Mouse (Mus musculus): ENCODE results near the gene Btg1-ps1.
"Not testable (repeated sequence)": the region's sequence is repeated elsewhere in the genome, so short reads cannot be mapped to it uniquely, and the experiment has no call there.

Gene Btg1-ps1

GRCm38 (mm10) chrX:38018597-38018996 lies at the start of gene Btg1-ps1:
Gene Btg1-ps1, minus strand, starts transcription at chrX:38018815.
- in situ Hi-C loops (cut with MboI; ENCODE audit: low pct_unique_long_range_greater_than_20kb in 1 of 2, low sequenced_read_pairs in 2 of 2, unreplicated experiment in 1 of 2): not testable (repeated sequence)

DNA sequence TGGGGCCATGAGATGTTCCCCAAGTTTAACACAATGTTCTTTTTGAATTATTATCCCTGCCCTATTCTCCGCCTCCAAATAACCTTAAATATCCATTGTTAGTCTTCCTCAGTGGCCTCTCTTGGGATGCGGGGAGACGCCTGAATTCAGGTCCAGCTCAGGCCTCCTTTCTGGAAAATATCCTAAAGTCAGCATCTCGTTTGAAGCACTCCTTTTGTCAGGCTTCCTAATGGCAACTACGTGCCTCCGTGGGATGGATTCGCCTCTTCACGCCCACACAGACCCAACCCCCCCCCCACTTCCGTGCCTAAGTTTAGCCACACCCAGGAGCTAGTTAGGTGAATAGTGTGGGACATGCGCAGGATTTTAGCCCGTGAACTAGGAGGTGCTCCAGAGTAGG lies 47.6 kb upstream of the Btg1-ps1 start, which contains the start of gene Rhox10:
TSS of gene Rhox10 (plus strand) at position 301 of the 400 bp plus-strand sequence.
- in situ Hi-C loops (cut with MboI; ENCODE audit: low pct_unique_long_range_greater_than_20kb in 1 of 2, low sequenced_read_pairs in 2 of 2, unreplicated experiment in 1 of 2): no loop called here

DNA sequence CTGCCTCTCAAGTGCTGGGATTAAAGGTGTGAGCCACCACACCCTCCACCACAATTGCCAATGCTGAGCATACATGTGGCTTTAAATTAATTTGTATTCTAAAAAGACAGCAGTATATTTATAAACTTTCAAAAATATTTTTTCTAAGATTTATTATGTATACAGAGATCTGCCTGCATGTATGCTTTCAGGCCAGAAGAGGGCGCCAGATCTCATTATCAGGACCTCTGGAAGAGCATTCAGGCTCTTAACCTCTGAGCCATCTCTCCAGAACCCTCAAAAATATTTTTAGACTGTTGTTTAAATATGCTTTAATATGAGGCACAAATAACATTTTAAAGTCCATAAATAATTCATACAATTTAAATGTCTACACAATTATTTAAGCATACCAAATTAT lies 42.9 kb upstream of the Btg1-ps1 start:
- in situ Hi-C loops (cut with MboI; ENCODE audit: low pct_unique_long_range_greater_than_20kb in 1 of 2, low sequenced_read_pairs in 2 of 2, unreplicated experiment in 1 of 2): no loop called here

DNA sequence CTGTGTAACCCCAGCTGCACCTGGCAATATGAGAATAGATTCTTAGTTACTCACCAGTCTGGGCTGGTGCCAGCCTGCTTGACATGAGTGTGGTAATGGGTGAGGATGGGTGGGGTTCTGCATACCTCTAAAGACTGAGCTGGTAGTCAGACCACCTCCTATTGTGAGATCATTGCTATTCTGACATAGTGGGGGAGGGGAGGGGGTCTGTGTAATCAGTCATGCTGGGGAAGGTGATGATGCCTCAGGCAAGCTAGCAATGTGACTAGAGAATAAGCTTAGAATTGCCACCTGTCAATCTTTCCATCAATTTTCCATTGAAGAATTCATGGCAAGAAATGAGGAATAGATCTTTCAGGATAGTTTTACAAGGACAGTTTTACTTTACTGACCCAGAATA lies 24.4 kb upstream of the Btg1-ps1 start, which contains the start of gene Btg1-ps2:
TSS of gene Btg1-ps2 (minus strand) at position 101 of the 400 bp plus-strand sequence.
- in situ Hi-C loops (cut with MboI; ENCODE audit: low pct_unique_long_range_greater_than_20kb in 1 of 2, low sequenced_read_pairs in 2 of 2, unreplicated experiment in 1 of 2): not testable (repeated sequence)

DNA sequence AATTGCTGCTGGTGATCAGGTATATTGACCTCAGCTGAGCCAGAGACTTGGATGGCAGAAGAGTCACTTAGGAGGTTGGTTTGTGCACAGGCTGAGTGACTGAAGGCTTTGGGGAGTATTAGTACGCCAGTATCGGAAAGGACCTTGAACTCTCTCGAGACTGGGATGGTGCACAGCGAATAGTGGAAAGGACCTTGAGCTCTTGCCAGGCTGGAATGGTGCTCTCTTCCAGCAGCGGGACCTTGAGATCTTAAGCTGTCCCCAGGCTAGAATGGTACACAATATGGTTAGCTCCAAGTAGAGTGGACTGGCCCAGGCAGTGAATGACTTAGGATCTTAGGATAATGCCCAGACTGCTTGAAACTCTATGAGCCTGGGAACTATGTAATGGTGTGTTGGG lies 21.1 kb upstream of the Btg1-ps1 start:
- in situ Hi-C loops (cut with MboI; ENCODE audit: low pct_unique_long_range_greater_than_20kb in 1 of 2, low sequenced_read_pairs in 2 of 2, unreplicated experiment in 1 of 2): no loop called here

- in situ Hi-C loops (cut with MboI; ENCODE audit: low pct_unique_long_range_greater_than_20kb in 1 of 2, low sequenced_read_pairs in 2 of 2, unreplicated experiment in 1 of 2): no loop called here
Observed at GRCm38 (mm10) chrX:38033841-38034240, 15.2 kb upstream of the Btg1-ps1 start.

- in situ Hi-C loops (cut with MboI; ENCODE audit: low pct_unique_long_range_greater_than_20kb in 1 of 2, low sequenced_read_pairs in 2 of 2, unreplicated experiment in 1 of 2): no loop called here
Observed at GRCm38 (mm10) chrX:38008756-38009155, 9.9 kb downstream of the Btg1-ps1 start.

All from mouse embryonic stem cell (cell line).